7 mouse cellular contexts compared by ENCODE assay signal in genomic region chr6:129048857-129049473, GRCm38 (mm10). TPM values are rescaled to one million over a fixed set of nuclear protein-coding genes. Genes with fewer than 3 reads are reported as not detected.
DNase-seq lines count a peak whose midpoint lies in the region; ATAC-seq and TF ChIP-seq lines count a peak whose summit lies in the region.

No protein-coding gene starts in this region.

- DNase-seq in adrenal gland, postnatal 10 days, result peak; percentile 75
- DNase-seq in forebrain, postnatal 0 days, result peak; percentile 54
- DNase-seq in induced T-regulatory cell, adult 2 months (ENCODE audit: low read depth), result peak; percentile 66
- DNase-seq in natural killer cell, adult 2 months (ENCODE audit: low spot score in 2 of 2), result peak; percentile 81 to 82
- DNase-seq in testis, postnatal 10 days (ENCODE audit: low spot score), result peak; percentile 64

- H3K27ac ChIP-seq in ES-Bruce4 (ENCODE audit: insufficient read depth, low read length), result no peak overlapping the region
- no peak overlapping the region for H3K27ac ChIP-seq in forebrain, postnatal 0 days (ENCODE audit: low read depth, low read length)
- H3K27ac ChIP-seq in liver, embryonic 15.5 days (replicated peaks), result no peak overlapping the region; the same call in 1 of the 2 replicates

- WGBS in forebrain, postnatal 0 days, result 2% methylated on average over 13 of the region's 13 CpGs
- WGBS in liver, embryonic 15.5 days (ENCODE audit: insufficient replicate concordance), result 1% methylated on average over 13 of the region's 13 CpGs

- no peaks in the 10 kb centered on the region for H3K36me3 ChIP-seq in ES-Bruce4 (ENCODE audit: control insufficient read depth, insufficient read depth, low read length, poor library complexity, severe bottlenecking)
- H3K36me3 ChIP-seq in forebrain, postnatal 0 days (ENCODE audit: insufficient read depth), result no peaks in the 10 kb centered on the region
- H3K36me3 ChIP-seq in liver, embryonic 15.5 days (replicated peaks), result no peaks in the 10 kb centered on the region

- TF ChIP-seq POLR2A in ES-Bruce4 (IDR thresholded peaks at IDR 0.05; ENCODE audit: insufficient read depth, low read length), result no peak

- no peaks in the 10 kb centered on the region for H3K27me3 ChIP-seq in ES-Bruce4 (ENCODE audit: control insufficient read depth, insufficient read depth, low read length, poor library complexity, severe bottlenecking)
- H3K27me3 ChIP-seq in forebrain, postnatal 0 days (ENCODE audit: insufficient read depth, low read length), result no peaks in the 10 kb centered on the region
- H3K27me3 ChIP-seq in liver, embryonic 15.5 days, result no peaks in the 10 kb centered on the region

- no peaks in the 10 kb centered on the region for H3K4me1 ChIP-seq in ES-Bruce4 (ENCODE audit: control insufficient read depth, insufficient read depth, low read length)
- H3K4me1 ChIP-seq in forebrain, postnatal 0 days (ENCODE audit: insufficient read depth), result no peaks in the 10 kb centered on the region
- peaks cover 10% of the 10 kb centered on the region for H3K4me1 ChIP-seq in liver, embryonic 15.5 days (replicated peaks)

- H3K9ac ChIP-seq in ES-Bruce4 (ENCODE audit: low read depth, poor library complexity, severe bottlenecking), result peak overlapping the region; percentile 13; the same call in 1 of the 2 replicates
- peak overlapping the region; percentile 41 for H3K9ac ChIP-seq in forebrain, postnatal 0 days
- peak overlapping the region; percentile 8; the same call in 1 of the 2 replicates for H3K9ac ChIP-seq in liver, embryonic 15.5 days

- H3K4me3 ChIP-seq in ES-Bruce4 (ENCODE audit: low read depth, low read length), result peak overlapping the region; percentile 73
- peak overlapping the region; percentile 39 for H3K4me3 ChIP-seq in forebrain, postnatal 0 days (ENCODE audit: low read depth, low read length)
- H3K4me3 ChIP-seq in liver, embryonic 15.5 days (replicated peaks), result peak overlapping the region; percentile 55

- no peaks in the 10 kb centered on the region for H3K9me3 ChIP-seq in ES-Bruce4 (replicated peaks; ENCODE audit: control insufficient read depth, insufficient read depth, low read length, poor library complexity, severe bottlenecking)
- no peaks in the 10 kb centered on the region for H3K9me3 ChIP-seq in forebrain, postnatal 0 days (ENCODE audit: low read length)
- H3K9me3 ChIP-seq in liver, embryonic 15.5 days (replicated peaks), result no peaks in the 10 kb centered on the region

- TF ChIP-seq CTCF in ES-Bruce4 (IDR thresholded peaks at IDR 0.05; ENCODE audit: low read depth, low read length), result no peak
- no peak for TF ChIP-seq CTCF in forebrain, postnatal 0 days (IDR thresholded peaks at IDR 0.05; ENCODE audit: low read depth)

- H3K4me2 ChIP-seq in forebrain, postnatal 0 days (ENCODE audit: low read depth), result peak overlapping the region; percentile 55
- peak overlapping the region; percentile 69 for H3K4me2 ChIP-seq in liver, embryonic 15.5 days

- ATAC-seq in forebrain, postnatal 0 days, result peak; percentile 93
- ATAC-seq in liver, embryonic 15.5 days (ENCODE audit: insufficient read depth), result peak; percentile 78

- TF ChIP-seq EP300 in ES-Bruce4 (IDR thresholded peaks at IDR 0.05; ENCODE audit: insufficient read depth, low read depth, low read length), result 0 out of 2 replicates have a peak, but pooled peaks have one; percentile 37

RNA-seq across cellular contexts. Expression of gene Klrb1f, which starts 3.3 kb away (rescaled TPM):
- polyA plus RNA-seq in ES-Bruce4 (2011; ENCODE audit: insufficient read depth, insufficient read length, low read depth, missing spikeins), result not detected in 2 replicates
- total RNA-seq in adrenal gland, postnatal 10 days (2021), result under 1 TPM; 0.42 to 0.48 TPM
- 0.46 and 0.76 TPM in 2 replicates for total RNA-seq in forebrain, postnatal 0 days (2014; rRNA removed)
- polyA plus RNA-seq in forebrain, postnatal 0 days (2015; fragmentation: Nextera tagmentation; extraction: Ambion mirVana), result 0.28 and 0.55 TPM in 2 replicates
- 0.24 and 0.36 TPM in 2 replicates for polyA plus RNA-seq in liver, embryonic 15.5 days (2015; fragmentation: Nextera tagmentation; extraction: Ambion mirVana)

RNA-seq across cellular contexts. Expression of gene Clec2e, which starts 51.7 kb away (rescaled TPM):
- polyA plus RNA-seq in ES-Bruce4 (2011; ENCODE audit: insufficient read depth, insufficient read length, low read depth, missing spikeins), result 0.43 and 0.48 TPM in 2 replicates
- total RNA-seq in adrenal gland, postnatal 10 days (2021), result not detected
- total RNA-seq in forebrain, postnatal 0 days (2014; rRNA removed), result not detected in 2 replicates
- polyA plus RNA-seq in forebrain, postnatal 0 days (2015; fragmentation: Nextera tagmentation; extraction: Ambion mirVana), result not detected in 2 replicates
- polyA plus RNA-seq in liver, embryonic 15.5 days (2015; fragmentation: Nextera tagmentation; extraction: Ambion mirVana), result not detected in 2 replicates
